Mouse (Mus musculus): ENCODE data around the gene Strn. TPM values are rescaled to one million over a fixed set of nuclear protein-coding genes. Genes with fewer than 3 reads are reported as not detected.

Gene Strn
- 4.1 TPM for polyA plus RNA-seq (2014; fragmentation: Illumina TruSeq; extraction: RNeasy Lipid Tissue Mini Kit (QIAGEN cat#74804); ENCODE audit: insufficient read depth, low read depth, low replicate concordance)

GRCm38 (mm10) chr17:78737096-78737495, at the start of gene Strn:
Gene Strn (minus strand): TSS chr17:78737196.

Other genes starting within 250 kb of the Strn start
- gene Vit, start 229.1 kb downstream of the Strn start, polyA plus RNA-seq (2014; fragmentation: Illumina TruSeq; extraction: RNeasy Lipid Tissue Mini Kit (QIAGEN cat#74804); ENCODE audit: insufficient read depth, low read depth, low replicate concordance), result 0.91 TPM
- gene Heatr5b, start 98.2 kb upstream of the Strn start, polyA plus RNA-seq (2014; fragmentation: Illumina TruSeq; extraction: RNeasy Lipid Tissue Mini Kit (QIAGEN cat#74804); ENCODE audit: insufficient read depth, low read depth, low replicate concordance), result 9.7 TPM
- gene Gpatch11, start 98.4 kb upstream of the Strn start, polyA plus RNA-seq (2014; fragmentation: Illumina TruSeq; extraction: RNeasy Lipid Tissue Mini Kit (QIAGEN cat#74804); ENCODE audit: insufficient read depth, low read depth, low replicate concordance), result 13.7 TPM
- gene Eif2ak2, start 145.4 kb upstream of the Strn start, polyA plus RNA-seq (2014; fragmentation: Illumina TruSeq; extraction: RNeasy Lipid Tissue Mini Kit (QIAGEN cat#74804); ENCODE audit: insufficient read depth, low read depth, low replicate concordance), result 5.6 TPM
- not detected for gene Sult6b1, start 169.8 kb upstream of the Strn start, polyA plus RNA-seq (2014; fragmentation: Illumina TruSeq; extraction: RNeasy Lipid Tissue Mini Kit (QIAGEN cat#74804); ENCODE audit: insufficient read depth, low read depth, low replicate concordance)
- gene Cebpzos, start 179.3 kb upstream of the Strn start, polyA plus RNA-seq (2014; fragmentation: Illumina TruSeq; extraction: RNeasy Lipid Tissue Mini Kit (QIAGEN cat#74804); ENCODE audit: insufficient read depth, low read depth, low replicate concordance), result 45.2 TPM
- 19.1 TPM for gene Cebpz, start 199.9 kb upstream of the Strn start, polyA plus RNA-seq (2014; fragmentation: Illumina TruSeq; extraction: RNeasy Lipid Tissue Mini Kit (QIAGEN cat#74804); ENCODE audit: insufficient read depth, low read depth, low replicate concordance)
- 29.8 TPM for gene Ndufaf7, start 199.9 kb upstream of the Strn start, polyA plus RNA-seq (2014; fragmentation: Illumina TruSeq; extraction: RNeasy Lipid Tissue Mini Kit (QIAGEN cat#74804); ENCODE audit: insufficient read depth, low read depth, low replicate concordance)

All from lung, adult 10 weeks (tissue).